Mouse (Mus musculus) olfactory bulb, adult 2 months (tissue): ENCODE measurements around the gene Zfp113.

Experiments
- CTCF ChIP-seq: fragments of 200-500 bp; IDR thresholded peaks from 2 replicates; pipeline ENCODE4 v1.5.1; 2012; ENCODE audit warnings: low read depth, mild to moderate bottlenecking, low read length, moderate library complexity; ENCODE audit not compliant: insufficient read depth
- POLR2A ChIP-seq: fragments of 200-500 bp; IDR thresholded peaks from 2 replicates; pipeline ENCODE4 v1.6.1; 2012; ENCODE audit warnings: mild to moderate bottlenecking, low read depth, low read length, moderate library complexity; ENCODE audit not compliant: insufficient read depth

DNA sequence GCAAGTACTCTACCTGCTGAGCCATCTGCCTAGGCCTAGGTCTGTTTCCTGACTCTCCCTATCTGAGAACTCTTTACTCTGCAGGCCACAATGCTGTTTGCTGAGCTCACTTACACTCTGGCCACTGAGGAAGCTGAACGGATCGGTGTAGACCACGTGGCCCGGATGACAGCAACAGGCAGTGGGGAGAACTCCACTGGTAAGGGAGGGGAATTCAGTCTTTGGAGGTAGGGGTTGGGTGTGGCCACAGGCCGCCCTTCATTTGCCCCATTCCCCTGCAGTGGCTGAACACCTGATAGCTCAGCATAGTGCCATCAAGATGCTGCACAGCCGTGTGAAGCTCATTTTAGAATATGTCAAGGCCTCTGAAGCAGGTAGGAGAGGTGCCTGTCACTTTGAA lies 7.5 kb upstream of the Zfp113 start:
- TF ChIP-seq CTCF (no peak), POLR2A (no peak)
